Mouse (Mus musculus): ENCODE data around the gene Tbcel.

GRCm38 (mm10) chr9:42530221-42531152 lies 22.9 kb upstream of the Tbcel start:
- TF ChIP-seq CTCF (IDR thresholded peaks at IDR 0.05; ENCODE audit: low read depth, low read length) (no peak), POLR2A (IDR thresholded peaks at IDR 0.05; ENCODE audit: borderline replicate concordance, low read depth, low read length) (no peak)
